Mouse (Mus musculus) G1E (cell line): Measurements from ENCODE around the gene Angptl8.
"Not testable (repeated sequence)": the region's sequence is repeated elsewhere in the genome, so short reads cannot be mapped to it uniquely, and the experiment has no call there.

Experiments
- CTCF ChIP-seq: IDR thresholded peaks from 2 replicates; pipeline ENCODE4 v1.5.1; 2012; ENCODE audit warnings: low read depth, low read length, inconsistent platforms, mixed read lengths
- GATA1 ChIP-seq: IDR thresholded peaks from 2 replicates; pipeline ENCODE4 v1.6.1; 2012; ENCODE audit warnings: borderline replicate concordance, low read length, inconsistent platforms, mixed read lengths
- TAL1 ChIP-seq: conservative IDR thresholded peaks from 2 replicates; pipeline ENCODE4 v1.6.1; 2012; ENCODE audit warnings: low read depth, low read length, inconsistent platforms, mixed read lengths

DNA sequence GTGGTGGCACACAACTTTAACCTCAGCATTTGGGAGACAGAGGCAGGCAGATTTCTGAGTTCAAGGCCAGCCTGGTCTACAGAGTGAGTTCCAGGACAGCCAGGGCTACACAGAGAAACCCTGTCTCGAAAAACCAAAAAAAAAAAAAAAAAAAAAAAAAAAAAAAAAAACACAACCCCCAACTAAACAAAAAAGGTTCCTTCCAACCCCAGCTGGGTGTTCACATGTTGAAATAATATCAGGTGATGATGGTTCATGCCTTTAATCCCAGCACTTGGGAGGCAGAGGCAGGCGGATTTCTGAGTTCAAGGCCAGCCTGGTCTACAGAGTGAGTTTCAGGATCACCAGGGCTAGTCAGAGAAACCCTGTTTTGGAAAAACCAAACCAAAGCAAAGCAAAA, 49.0 kb upstream of the Angptl8 start:
- TF ChIP-seq CTCF, TAL1, GATA1: not testable (repeated sequence)
